Mouse (Mus musculus) ES-CJ7 (cell line): ENCODE measurements around the gene Ucp3.

Experiments used
- DNase-seq: peaks from one replicate; pipeline ENCODE4 v3.0.0; 2011; ENCODE audit warnings: low read depth, low spot score

The Ucp3 gene

GRCm38 (mm10) chr7:100500276-100500977 is 27.6 kb downstream of the Ucp3 start:
- peak; percentile 58 for DNase-seq

GRCm38 (mm10) chr7:100501027-100501843 is 28.4 kb downstream of the Ucp3 start:
- peak; percentile 63 for DNase-seq

- DNase-seq, result peak; percentile 94
Measured at GRCm38 (mm10) chr7:100501844-100502373, 29.1 kb downstream of the Ucp3 start.

- DNase-seq, result no peak
Measured at GRCm38 (mm10) chr7:100502374-100502922, 29.7 kb downstream of the Ucp3 start.

- no peak for DNase-seq
Measured at GRCm38 (mm10) chr7:100503076-100503475, 30.3 kb downstream of the Ucp3 start.

- DNase-seq, result no peak
Measured at GRCm38 (mm10) chr7:100504740-100505487, 32.1 kb downstream of the Ucp3 start.

GRCm38 (mm10) chr7:100506494-100506893 is 33.7 kb downstream of the Ucp3 start:
- DNase-seq, result peak; percentile 37

GRCm38 (mm10) chr7:100508670-100509069 is 35.9 kb downstream of the Ucp3 start:
- no peak for DNase-seq

GRCm38 (mm10) chr7:100511602-100512001 is 38.8 kb downstream of the Ucp3 start:
- DNase-seq, result peak; percentile 36

GRCm38 (mm10) chr7:100514573-100514972 is 41.8 kb downstream of the Ucp3 start, which contains the start of gene Dnajb13:
TSS of gene Dnajb13 (minus strand) at chr7:100514960.
- peak; percentile 55 for DNase-seq

GRCm38 (mm10) chr7:100520204-100520603 is 47.4 kb downstream of the Ucp3 start:
- DNase-seq, result no peak

- peak; percentile 82 for DNase-seq
Measured at GRCm38 (mm10) chr7:100520663-100521285, 48.0 kb downstream of the Ucp3 start.

- peak; percentile 57 for DNase-seq
Measured at GRCm38 (mm10) chr7:100522222-100522621, 49.4 kb downstream of the Ucp3 start.

GRCm38 (mm10) chr7:100524669-100525068 is 51.9 kb downstream of the Ucp3 start:
- DNase-seq, result no peak

- no peak for DNase-seq
Measured at GRCm38 (mm10) chr7:100530766-100531165, 58.0 kb downstream of the Ucp3 start.

GRCm38 (mm10) chr7:100533503-100533902 is 60.7 kb downstream of the Ucp3 start:
- DNase-seq, result peak; percentile 45

- DNase-seq, result no peak
Measured at GRCm38 (mm10) chr7:100534216-100534615, 61.4 kb downstream of the Ucp3 start.

- DNase-seq, result no peak
Measured at GRCm38 (mm10) chr7:100535831-100536230, 63.0 kb downstream of the Ucp3 start.
